Mouse (Mus musculus) kidney, postnatal 0 days (tissue): ENCODE results near the gene Aftph. TPM values are rescaled to one million over a fixed set of nuclear protein-coding genes. Genes with fewer than 3 reads are reported as not detected.
A peak's percentile ranks its signal among the peaks of the same experiment; 100 is the strongest.

ENCODE experiments used
- ATAC-seq: fragments of 200-750 bp; cut with Nextera tagmentation; replicated peaks from 2 replicates; pipeline ENCODE4 v1.8.0; 2017; ENCODE audit warnings: low read depth, moderate number of reproducible peaks, moderate TSS enrichment, moderate library complexity; ENCODE audit not compliant: low FRiP score
- DNase-seq: peaks from one replicate; pipeline ENCODE4 v3.0.0-alpha.2; 2016; ENCODE audit warnings: low spot score
- H3K27ac ChIP-seq: fragments of 300-500 bp; sonication (generic); 2 replicates; pipeline ENCODE4 v1.5.1; 2014; ENCODE audit warnings: mild to moderate bottlenecking
- H3K27me3 ChIP-seq: fragments of 300-500 bp; sonication (generic); 2 replicates; pipeline ENCODE4 v1.6.1; 2014; ENCODE audit warnings: low read length, mixed read lengths; ENCODE audit not compliant: insufficient read depth
- H3K36me3 ChIP-seq: fragments of 300-500 bp; sonication (generic); 2 replicates; pipeline ENCODE4 v1.6.1; 2014; ENCODE audit warnings: low read length, mixed read lengths; ENCODE audit not compliant: insufficient read depth
- H3K4me1 ChIP-seq: fragments of 300-500 bp; sonication (generic); replicated peaks from 2 replicates; pipeline ENCODE4 v1.6.1; 2014; ENCODE audit warnings: antibody characterized with exemption, low read length, mixed read lengths; ENCODE audit not compliant: insufficient read depth
- H3K4me2 ChIP-seq: fragments of 300-500 bp; sonication (generic); 2 replicates; pipeline ENCODE4 v1.6.1; 2014; ENCODE audit warnings: mild to moderate bottlenecking, low read length, moderate library complexity, mixed read lengths
- H3K4me3 ChIP-seq: fragments of 300-500 bp; sonication (generic); replicated peaks from 2 replicates; pipeline ENCODE4 v1.5.1; 2014; ENCODE audit warnings: low read depth, low read length
- H3K9ac ChIP-seq: fragments of 300-500 bp; sonication (generic); 2 replicates; pipeline ENCODE4 v1.6.1; 2014; ENCODE audit warnings: low read depth, low read length
- H3K9me3 ChIP-seq: fragments of 300-500 bp; sonication (generic); replicated peaks from 2 replicates; pipeline ENCODE4 v1.6.1; 2016; ENCODE audit warnings: low read length, inconsistent platforms, mixed read lengths
- CTCF ChIP-seq: IDR thresholded peaks from 2 replicates; pipeline ENCODE4 v1.5.1; 2016; ENCODE audit warnings: antibody characterized with exemption, low read depth, mild to moderate bottlenecking, moderate library complexity
- WGBS: fragments of 180-500 bp; shearing (Covaris S2); extraction: QIAGEN DNeasy Blood & Tissue Kit; methylation state at CpG from one replicate; pipeline ENCODE4 v1.1.7; 2014; 5-methylcytosine and 5-hydroxymethylcytosine counted together
- polyA plus RNA-seq: library from polyadenylated mRNA; unstranded; fragments of >200 nt; fragmentation: Nextera tagmentation; extraction: Ambion mirVana; gene quantifications from 2 replicates; pipeline ENCODE4 v1.2.1, GENCODE M21; 2015

Aftph gene
- polyA plus RNA-seq: 25.1 and 25.4 TPM in 2 replicates

- Histone ChIP-seq H3K4me3 (peak within 1 kb of the TSS; percentile 95), H3K4me2 (peak within 1 kb of the TSS; percentile 88), H3K9me3 (no peaks in the 10 kb centered on the region), H3K27me3 (no peaks in the 10 kb centered on the region), H3K27ac (peak within 1 kb of the TSS; percentile 99), H3K36me3 (no peaks in the 10 kb centered on the region), H3K9ac (peak within 1 kb of the TSS; percentile 94), H3K4me1 (no peaks in the 10 kb centered on the region)
- DNase-seq: peak; percentile 99
- no peak for TF ChIP-seq CTCF
- ATAC-seq: peak; percentile 99
- WGBS: under 1% methylated on average over 63 of the region's 81 CpGs
Observed at GRCm38 (mm10) chr11:20741201-20742100, at the start of gene Aftph. Gene Aftph, minus strand, starts transcription at chr11:20741589.

GRCm38 (mm10) chr11:20789015-20789414, 47.6 kb upstream of the Aftph start:
- no peak for DNase-seq
- H3K27ac ChIP-seq: no peak overlapping the region
- H3K9ac ChIP-seq: no peak overlapping the region
- no peak for ATAC-seq
- H3K27me3 ChIP-seq: no peaks in the 10 kb centered on the region
- H3K4me2 ChIP-seq: no peak overlapping the region
- no peaks in the 10 kb centered on the region for H3K36me3 ChIP-seq
- TF ChIP-seq CTCF: no peak
- no peaks in the 10 kb centered on the region for H3K4me1 ChIP-seq
- WGBS: 23% methylated on average over 1 of the region's 1 CpGs
- no peaks in the 10 kb centered on the region; the same call in 1 of the 2 replicates for H3K9me3 ChIP-seq
- no peak overlapping the region for H3K4me3 ChIP-seq

- no peak for TF ChIP-seq CTCF
- H3K27me3 ChIP-seq: no peaks in the 10 kb centered on the region
- no peaks in the 10 kb centered on the region for H3K4me1 ChIP-seq
- no peak overlapping the region for H3K4me2 ChIP-seq
- ATAC-seq (no peak), DNase-seq (no peak)
- no peak overlapping the region for H3K9ac ChIP-seq
- H3K4me3 ChIP-seq: no peak overlapping the region
- H3K9me3 ChIP-seq: no peaks in the 10 kb centered on the region; the same call in 1 of the 2 replicates
- H3K36me3 ChIP-seq: no peaks in the 10 kb centered on the region
- WGBS: 72% methylated on average over 3 of the region's 3 CpGs
- no peak overlapping the region for H3K27ac ChIP-seq
Observed at GRCm38 (mm10) chr11:20788070-20788469, 46.7 kb upstream of the Aftph start.

GRCm38 (mm10) chr11:20786191-20786590, 44.8 kb upstream of the Aftph start:
- WGBS: 62% methylated on average over 2 of the region's 2 CpGs
- Histone ChIP-seq H3K27me3 (no peaks in the 10 kb centered on the region), H3K27ac (no peak overlapping the region), H3K4me3 (no peak overlapping the region), H3K9ac (no peak overlapping the region), H3K9me3 (no peaks in the 10 kb centered on the region; the same call in 1 of the 2 replicates), H3K4me2 (no peak overlapping the region), H3K4me1 (no peaks in the 10 kb centered on the region), H3K36me3 (no peaks in the 10 kb centered on the region)
- no peak for TF ChIP-seq CTCF
- DNase-seq (no peak), ATAC-seq (no peak)

- Histone ChIP-seq H3K4me3 (no peak overlapping the region), H3K36me3 (no peaks in the 10 kb centered on the region), H3K27ac (no peak overlapping the region), H3K9ac (no peak overlapping the region), H3K4me2 (no peak overlapping the region), H3K27me3 (no peaks in the 10 kb centered on the region), H3K4me1 (no peaks in the 10 kb centered on the region), H3K9me3 (no peaks in the 10 kb centered on the region; the same call in 1 of the 2 replicates)
- TF ChIP-seq CTCF: no peak
- DNase-seq (no peak), ATAC-seq (no peak)
- 75% methylated on average over 1 of the region's 1 CpGs for WGBS
Observed at GRCm38 (mm10) chr11:20785186-20785585, 43.8 kb upstream of the Aftph start.

- no peak for TF ChIP-seq CTCF
- Histone ChIP-seq H3K27me3 (no peaks in the 10 kb centered on the region), H3K4me1 (no peaks in the 10 kb centered on the region), H3K4me2 (no peak overlapping the region), H3K9ac (no peak overlapping the region), H3K4me3 (no peak overlapping the region), H3K36me3 (no peaks in the 10 kb centered on the region), H3K9me3 (no peaks in the 10 kb centered on the region; the same call in 1 of the 2 replicates), H3K27ac (no peak overlapping the region)
- WGBS: 87% methylated on average over 6 of the region's 6 CpGs
- no peak for ATAC-seq
- DNase-seq: no peak
Observed at GRCm38 (mm10) chr11:20784776-20785175, 43.4 kb upstream of the Aftph start.
